Mouse (Mus musculus): Measurements from ENCODE around the gene Mbd5.
A peak's percentile ranks its signal among the peaks of the same experiment; 100 is the strongest.
"Not testable (repeated sequence)": the region's sequence is repeated elsewhere in the genome, so short reads cannot be mapped to it uniquely, and the experiment has no call there.

Gene Mbd5

GRCm38 (mm10) chr2:49169766-49170165, 220.5 kb downstream of the Mbd5 start:
- no peak for DNase-seq (ENCODE audit: low spot score)

GRCm38 (mm10) chr2:49177015-49177414, 227.7 kb downstream of the Mbd5 start:
- no peak for DNase-seq (ENCODE audit: low spot score)

DNA sequence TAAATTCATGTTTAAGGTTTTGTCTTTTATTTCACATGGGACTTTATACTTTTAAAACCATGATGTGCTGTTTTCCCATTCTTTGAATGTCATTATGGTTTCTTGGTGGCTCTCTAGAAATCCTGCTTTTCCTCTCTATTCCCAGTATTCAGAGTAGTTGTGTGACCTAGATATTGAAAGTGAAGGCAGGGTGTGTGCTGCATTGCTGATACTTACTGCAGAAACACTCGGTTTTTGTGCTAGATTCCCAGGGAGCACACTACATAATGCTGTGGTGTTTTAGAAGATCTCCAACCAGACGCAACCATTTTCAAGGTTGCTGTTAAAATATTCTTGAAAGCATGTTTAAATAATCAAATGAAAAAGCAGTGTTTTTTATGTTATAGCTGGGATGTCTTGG, 241.7 kb downstream of the Mbd5 start:
- no peak for DNase-seq (ENCODE audit: low spot score)

GRCm38 (mm10) chr2:49191695-49192094, 242.4 kb downstream of the Mbd5 start:
- no peak for DNase-seq (ENCODE audit: low spot score)

DNA sequence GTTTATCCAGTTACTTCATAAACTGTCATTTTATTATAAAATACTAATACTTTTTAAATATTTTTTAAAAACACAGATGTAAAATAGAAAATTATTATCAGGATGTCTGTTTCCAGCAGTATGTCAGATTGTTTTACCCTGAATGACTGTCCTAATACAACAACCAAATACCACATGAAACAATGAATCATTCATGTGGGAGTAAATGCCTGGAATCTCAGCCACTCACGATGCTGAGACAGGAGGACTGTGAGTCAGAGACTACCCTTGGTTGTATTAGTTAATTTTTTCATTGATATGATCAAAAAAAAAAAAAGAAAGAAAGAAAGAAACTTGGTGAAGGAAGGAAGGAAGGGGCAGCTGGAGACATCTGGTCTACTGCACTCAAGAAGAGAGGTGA, 254.8 kb downstream of the Mbd5 start:
- no peak for DNase-seq (ENCODE audit: low spot score)

GRCm38 (mm10) chr2:49205692-49206091, 256.4 kb downstream of the Mbd5 start:
- DNase-seq (ENCODE audit: low spot score) = not testable (repeated sequence)

- DNase-seq (ENCODE audit: low spot score) = no peak
Observed at GRCm38 (mm10) chr2:49209349-49209748, 260.0 kb downstream of the Mbd5 start.

GRCm38 (mm10) chr2:49210408-49210807, 261.1 kb downstream of the Mbd5 start:
- no peak for DNase-seq (ENCODE audit: low spot score)

DNA sequence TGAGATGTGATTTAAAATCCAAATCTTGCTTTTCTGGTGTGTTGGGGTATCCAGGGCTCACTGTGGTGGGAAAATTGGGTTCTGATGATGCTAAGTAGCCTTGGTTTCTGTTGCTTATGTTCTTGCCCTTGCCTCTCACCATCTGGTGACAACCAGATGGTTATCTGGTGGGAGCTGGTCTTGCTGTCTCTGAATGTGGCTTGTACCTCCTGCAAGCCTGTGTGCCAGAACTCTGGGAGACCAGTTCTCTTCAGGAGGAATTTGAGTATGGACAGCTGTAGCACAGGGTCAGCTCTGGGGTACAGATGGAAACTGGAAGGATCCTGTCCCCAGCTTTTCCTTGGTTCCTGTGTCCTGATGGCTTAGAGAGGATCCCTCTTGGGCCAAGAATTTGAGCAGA, 280.4 kb downstream of the Mbd5 start:
- no peak for DNase-seq (ENCODE audit: low spot score)

DNA sequence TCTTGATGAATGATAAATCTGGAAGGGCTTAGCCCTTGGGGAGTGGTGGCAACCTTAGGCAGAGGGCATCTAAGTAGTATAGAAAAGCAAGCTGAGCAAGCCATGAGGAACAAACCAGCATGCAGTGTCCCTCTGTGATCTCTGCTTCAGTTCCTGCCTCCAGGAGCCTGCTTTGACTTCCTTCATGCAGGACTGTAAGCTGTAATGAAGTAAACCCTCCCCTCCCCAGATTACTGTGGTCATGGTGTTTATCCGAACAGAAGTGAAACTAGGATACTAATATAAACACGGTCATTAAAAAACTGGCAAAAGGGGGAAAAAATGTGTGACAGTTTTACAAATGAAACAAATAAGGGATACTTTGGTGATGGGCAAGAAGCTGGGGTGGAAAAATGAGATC, 284.8 kb downstream of the Mbd5 start:
- DNase-seq (ENCODE audit: low spot score) = no peak

DNA sequence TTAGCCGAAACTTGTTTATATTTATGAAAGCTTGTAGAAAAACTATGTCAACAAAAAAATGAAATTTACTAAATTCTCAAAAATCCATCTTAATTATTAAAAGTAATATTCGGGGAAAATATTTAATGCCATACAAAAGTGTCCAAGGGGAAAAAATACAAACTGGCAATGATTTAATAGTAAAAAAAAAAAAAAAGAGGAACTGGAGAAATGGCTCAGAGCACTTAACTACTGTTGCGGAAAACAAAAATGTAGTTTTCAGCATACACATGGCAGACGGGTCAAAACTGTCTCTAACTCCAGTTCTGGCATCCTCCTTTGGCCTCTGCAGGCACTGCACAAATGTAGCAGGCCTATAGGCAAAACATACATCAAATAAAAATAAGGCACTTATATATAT, 292.4 kb downstream of the Mbd5 start:
- DNase-seq (ENCODE audit: low spot score) = no peak

DNA sequence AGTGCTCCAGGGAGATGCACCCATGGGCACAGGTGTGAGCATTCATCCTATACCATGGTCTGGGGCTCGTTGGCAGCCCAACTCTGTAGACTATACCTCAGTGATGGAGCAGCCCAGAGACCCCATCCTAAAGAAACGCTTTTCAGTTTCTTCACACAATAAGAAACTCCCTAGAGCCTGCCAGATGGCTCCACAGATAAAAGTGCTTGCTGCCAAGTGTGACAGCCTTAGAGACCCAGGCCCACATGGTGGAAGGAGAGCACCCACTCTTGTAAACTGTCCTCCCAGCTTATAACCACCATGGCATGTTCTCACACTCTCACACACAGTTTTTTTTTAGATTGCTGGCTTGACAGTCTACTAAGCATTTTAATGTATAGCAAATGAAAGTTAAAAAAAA, 314.8 kb downstream of the Mbd5 start:
- no peak for DNase-seq (ENCODE audit: low spot score)

DNA sequence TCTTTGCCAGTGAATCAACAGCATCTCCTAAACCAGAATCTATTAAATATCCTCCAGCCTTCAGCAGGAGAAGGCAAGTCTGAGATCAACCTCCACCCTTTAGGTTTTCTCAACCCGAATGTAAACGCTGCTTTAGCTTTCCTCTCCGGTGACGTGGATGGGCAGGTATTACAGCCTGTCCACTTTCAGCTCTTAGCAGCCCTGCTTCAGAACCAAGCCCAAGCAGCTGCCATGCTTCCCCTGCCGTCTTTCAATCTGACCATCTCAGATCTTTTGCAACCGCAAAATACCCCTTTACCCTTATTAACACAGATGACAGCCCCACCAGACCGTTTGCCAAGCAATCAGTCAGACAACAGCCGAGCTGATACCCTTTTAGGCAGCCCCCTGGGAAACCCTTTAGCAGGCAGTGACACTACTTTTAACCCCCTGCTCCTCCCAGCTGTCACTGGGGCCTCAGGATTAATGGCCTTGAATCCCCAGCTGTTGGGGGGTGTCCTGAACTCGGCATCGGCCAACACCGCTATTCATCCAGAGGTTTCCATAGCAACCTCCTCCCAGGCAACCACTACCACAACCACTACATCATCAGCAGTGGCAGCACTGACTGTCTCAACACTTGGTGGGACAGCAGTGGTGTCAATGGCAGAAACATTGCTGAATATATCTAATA, 323.1 kb downstream of the Mbd5 start:
- DNase-seq (ENCODE audit: low spot score) = no peak

DNA sequence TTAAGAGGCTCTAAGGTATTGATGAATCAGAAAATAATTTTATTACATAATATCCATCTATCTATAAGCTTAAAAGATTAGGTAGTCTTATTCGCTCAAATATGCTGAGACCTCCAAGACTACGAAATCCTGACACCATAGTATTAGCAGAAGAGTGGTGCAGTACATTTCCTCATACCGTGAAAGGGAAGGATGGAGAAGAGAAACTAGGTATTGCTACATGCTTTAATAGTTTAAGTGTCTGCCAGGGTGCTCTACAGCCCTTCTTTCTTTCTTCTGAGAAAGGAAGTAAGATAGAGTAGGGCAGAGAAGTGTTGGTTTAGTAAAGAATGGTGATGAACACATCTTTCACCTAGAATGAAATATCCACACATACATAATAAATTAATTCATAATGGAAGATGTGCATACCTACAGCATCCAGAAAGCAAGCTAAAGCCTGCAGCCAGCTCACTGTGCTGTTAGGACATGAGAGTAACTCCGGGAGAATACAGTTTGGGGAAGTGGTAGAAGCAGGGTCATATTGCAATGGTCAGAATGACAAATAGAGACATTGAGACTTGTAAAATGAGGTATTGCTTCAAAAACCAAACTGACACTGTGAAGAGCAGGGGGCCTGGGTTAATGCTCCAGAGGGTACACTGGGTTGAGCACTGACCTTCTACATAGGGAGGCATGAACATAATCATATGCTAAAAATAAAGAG, 326.9 kb downstream of the Mbd5 start:
- DNase-seq (ENCODE audit: low spot score) = no peak

- no peak for DNase-seq (ENCODE audit: low spot score)
Observed at GRCm38 (mm10) chr2:49280496-49280895, 331.2 kb downstream of the Mbd5 start.

GRCm38 (mm10) chr2:49283583-49283982, 334.3 kb downstream of the Mbd5 start:
- no peak for DNase-seq (ENCODE audit: low spot score)

- no peak for DNase-seq (ENCODE audit: low spot score)
Observed at GRCm38 (mm10) chr2:49286965-49287364, 337.7 kb downstream of the Mbd5 start.

DNA sequence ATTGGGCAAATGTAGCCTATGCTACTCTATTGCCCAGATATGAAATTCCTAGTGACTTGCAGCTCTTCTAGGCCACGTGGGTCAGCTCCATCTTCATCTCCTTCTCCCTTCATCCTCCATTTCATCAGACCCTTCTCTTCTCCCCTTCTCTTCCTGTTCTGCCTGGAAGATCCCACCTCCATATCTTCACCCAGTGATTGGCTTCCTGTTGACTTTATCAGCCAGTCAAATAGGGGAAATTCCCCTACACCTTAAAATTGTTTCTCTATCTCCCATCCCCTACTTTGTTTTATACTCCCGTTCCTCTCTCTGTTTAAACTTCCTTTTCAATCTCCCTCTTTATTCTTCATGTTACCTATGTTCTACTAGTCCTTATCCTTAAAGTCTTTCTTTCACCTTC, 342.4 kb downstream of the Mbd5 start:
- DNase-seq (ENCODE audit: low spot score) = no peak

GRCm38 (mm10) chr2:49312629-49313447, 363.5 kb downstream of the Mbd5 start:
- peak; percentile 54 for DNase-seq (ENCODE audit: low spot score)

- no peak for DNase-seq (ENCODE audit: low spot score)
Observed at GRCm38 (mm10) chr2:49333594-49333993, 384.3 kb downstream of the Mbd5 start.

DNA sequence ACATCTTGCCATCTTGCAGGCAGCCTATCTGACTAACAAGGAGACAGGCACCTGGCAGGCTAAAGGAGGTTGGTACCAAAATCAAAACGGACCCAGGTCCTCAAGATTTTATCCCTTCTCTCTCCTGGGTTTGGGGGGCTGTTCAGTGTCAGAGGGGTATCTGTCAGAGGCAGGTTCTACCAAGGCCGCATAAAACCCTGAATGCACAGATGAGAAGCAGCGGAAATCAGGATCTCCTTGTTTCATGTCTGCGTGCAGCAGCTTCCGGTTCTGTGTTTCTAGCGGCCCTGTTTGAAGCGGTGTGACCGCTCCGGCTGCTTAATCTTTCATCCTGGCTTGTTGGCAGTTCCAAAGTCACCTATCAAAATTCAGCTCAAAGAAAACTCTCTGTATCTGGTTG, 386.0 kb downstream of the Mbd5 start:
- no peak for DNase-seq (ENCODE audit: low spot score)

- no peak for DNase-seq (ENCODE audit: low spot score)
Observed at GRCm38 (mm10) chr2:49344287-49344686, 395.0 kb downstream of the Mbd5 start.

- DNase-seq (ENCODE audit: low spot score) = no peak
Observed at GRCm38 (mm10) chr2:49345786-49346185, 396.5 kb downstream of the Mbd5 start.
